Mouse (Mus musculus): ENCODE measurements around the gene Rnf144b. TPM values are rescaled to one million over a fixed set of nuclear protein-coding genes. Genes with fewer than 3 reads are reported as not detected.

Gene Rnf144b
- polyA plus RNA-seq, 1 experiment from 2014 or later: 2.5 TPM

DNA sequence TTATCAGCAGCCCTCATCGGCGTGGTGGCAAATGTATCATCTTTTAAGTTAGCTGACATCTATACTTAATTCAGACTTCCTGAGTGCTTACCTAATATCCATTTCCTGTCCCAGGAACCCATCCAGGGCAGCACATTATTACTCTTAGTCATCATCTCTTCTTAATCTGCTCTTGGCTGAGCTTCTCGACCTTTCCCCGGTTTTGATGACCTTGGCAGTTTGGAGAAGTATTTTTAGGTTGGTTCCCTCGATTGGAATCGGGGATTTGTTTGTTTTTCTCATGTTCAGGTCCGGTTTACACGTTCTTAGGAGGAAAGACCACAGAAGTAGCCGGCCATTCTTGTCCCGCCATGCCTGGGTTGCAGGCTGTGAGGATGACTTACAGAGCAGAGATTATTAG, 50.4 kb downstream of the Rnf144b start:
- Histone ChIP-seq H3K4me2 (ENCODE audit: low read depth, low read length) (no peak overlapping the region), H3K27ac (ENCODE audit: low read length) (no peak overlapping the region), H3K9me3 (replicated peaks; ENCODE audit: control insufficient read depth, low read length) (no peaks in the 10 kb centered on the region), H3K9ac (ENCODE audit: low read depth, low read length) (no peak overlapping the region), H3K27me3 (ENCODE audit: control insufficient read depth, insufficient read depth, low read depth, low read length) (no peaks in the 10 kb centered on the region), H3K4me1 (ENCODE audit: control insufficient read depth, low read depth, low read length) (no peaks in the 10 kb centered on the region; the same call in 1 of the 2 replicates), H3K4me3 (ENCODE audit: low read depth, low read length) (no peak overlapping the region), H3K36me3 (ENCODE audit: control insufficient read depth, insufficient read depth) (no peaks in the 10 kb centered on the region)
- ATAC-seq (ENCODE audit: low read depth): no peak
- 54% methylated on average over 10 of the region's 10 CpGs for WGBS (ENCODE audit: insufficient replicate concordance)

DNA sequence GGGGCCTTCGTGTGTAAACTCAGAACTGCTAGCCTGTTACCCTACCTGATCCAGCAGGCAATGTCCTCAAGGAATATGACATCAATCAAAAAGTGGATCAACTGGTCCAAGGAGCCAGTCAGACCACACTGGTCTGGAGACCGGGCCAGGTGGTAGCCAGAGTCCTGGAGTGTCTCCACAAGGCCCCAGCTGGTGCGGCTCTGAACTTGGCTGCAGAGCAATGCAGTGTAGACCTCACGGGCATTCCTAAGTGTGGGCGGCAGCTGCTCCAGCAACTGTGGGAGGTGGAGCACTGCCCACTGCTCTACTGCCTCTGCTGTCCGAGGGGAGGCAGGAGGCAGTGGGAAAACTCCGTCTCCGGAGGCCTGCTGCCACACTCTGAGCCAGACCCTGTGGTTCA, 55.7 kb downstream of the Rnf144b start:
- H3K27ac ChIP-seq (ENCODE audit: low read length): no peak overlapping the region
- no peak overlapping the region for H3K9ac ChIP-seq (ENCODE audit: low read depth, low read length)
- no peak overlapping the region for H3K4me3 ChIP-seq (ENCODE audit: low read depth, low read length)
- no peaks in the 10 kb centered on the region for H3K36me3 ChIP-seq (ENCODE audit: control insufficient read depth, insufficient read depth)
- ATAC-seq (ENCODE audit: low read depth): no peak
- peaks cover 7% of the 10 kb centered on the region for H3K4me1 ChIP-seq (ENCODE audit: control insufficient read depth, low read depth, low read length)
- H3K9me3 ChIP-seq (replicated peaks; ENCODE audit: control insufficient read depth, low read length): no peaks in the 10 kb centered on the region
- 73% methylated on average over 8 of the region's 8 CpGs for WGBS (ENCODE audit: insufficient replicate concordance)
- H3K27me3 ChIP-seq (ENCODE audit: control insufficient read depth, insufficient read depth, low read depth, low read length): no peaks in the 10 kb centered on the region
- H3K4me2 ChIP-seq (ENCODE audit: low read depth, low read length): no peak overlapping the region

DNA sequence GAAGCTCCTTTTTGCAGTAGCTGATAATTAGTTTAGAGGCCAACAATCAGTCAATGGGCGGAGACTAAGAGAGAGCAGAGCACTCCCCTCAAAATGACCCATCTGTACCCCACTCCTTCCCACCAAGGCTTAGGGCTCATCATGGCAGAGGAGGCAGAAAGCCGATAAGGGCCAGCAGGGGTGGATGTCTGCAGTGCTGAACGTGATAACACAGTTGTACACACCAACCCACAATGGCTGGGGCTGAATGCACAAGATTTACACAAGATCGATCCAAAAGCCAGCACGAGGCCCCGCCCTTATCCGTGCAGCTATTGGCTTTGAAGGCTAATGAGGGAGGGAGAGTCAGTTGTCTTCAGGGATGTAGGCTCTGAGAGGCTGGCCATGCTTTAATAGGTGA, 58.3 kb downstream of the Rnf144b start:
- H3K27ac ChIP-seq (ENCODE audit: low read length): no peak overlapping the region
- no peaks in the 10 kb centered on the region for H3K27me3 ChIP-seq (ENCODE audit: control insufficient read depth, insufficient read depth, low read depth, low read length)
- H3K4me2 ChIP-seq (ENCODE audit: low read depth, low read length): no peak overlapping the region
- ATAC-seq (ENCODE audit: low read depth): peak; percentile 48
- no peaks in the 10 kb centered on the region for H3K9me3 ChIP-seq (replicated peaks; ENCODE audit: control insufficient read depth, low read length)
- H3K9ac ChIP-seq (ENCODE audit: low read depth, low read length): no peak overlapping the region
- peaks cover 16% of the 10 kb centered on the region for H3K4me1 ChIP-seq (ENCODE audit: control insufficient read depth, low read depth, low read length)
- WGBS (ENCODE audit: insufficient replicate concordance): 53% methylated on average over 7 of the region's 7 CpGs
- no peak overlapping the region for H3K4me3 ChIP-seq (ENCODE audit: low read depth, low read length)
- no peaks in the 10 kb centered on the region for H3K36me3 ChIP-seq (ENCODE audit: control insufficient read depth, insufficient read depth)

DNA sequence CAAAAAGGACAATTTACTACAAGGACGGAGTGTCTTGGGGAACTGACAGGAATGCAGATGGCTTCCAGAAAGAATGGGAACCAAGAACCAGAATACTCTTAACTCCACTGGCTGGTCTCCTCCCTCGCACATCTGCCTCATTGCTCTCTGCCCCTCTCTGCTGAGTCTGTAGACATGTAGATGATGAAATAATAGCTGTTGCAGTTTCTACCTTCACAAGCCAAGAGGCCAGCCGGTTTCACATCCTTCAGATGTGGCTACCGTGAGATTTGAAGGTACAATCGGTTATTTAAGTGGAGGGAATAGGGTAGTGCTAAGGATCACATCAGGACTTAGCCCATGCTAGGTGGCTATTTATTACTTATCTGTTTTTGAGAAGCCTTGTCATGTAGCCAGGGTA, 59.9 kb downstream of the Rnf144b start:
- H3K36me3 ChIP-seq (ENCODE audit: control insufficient read depth, insufficient read depth): no peaks in the 10 kb centered on the region
- no peak overlapping the region for H3K9ac ChIP-seq (ENCODE audit: low read depth, low read length)
- H3K9me3 ChIP-seq (replicated peaks; ENCODE audit: control insufficient read depth, low read length): no peaks in the 10 kb centered on the region
- H3K4me2 ChIP-seq (ENCODE audit: low read depth, low read length): no peak overlapping the region
- H3K27ac ChIP-seq (ENCODE audit: low read length): peak overlapping the region; percentile 67
- H3K27me3 ChIP-seq (ENCODE audit: control insufficient read depth, insufficient read depth, low read depth, low read length): no peaks in the 10 kb centered on the region
- WGBS (ENCODE audit: insufficient replicate concordance): 51% methylated on average over 5 of the region's 5 CpGs
- no peak overlapping the region for H3K4me3 ChIP-seq (ENCODE audit: low read depth, low read length)
- ATAC-seq (ENCODE audit: low read depth): no peak
- H3K4me1 ChIP-seq (ENCODE audit: control insufficient read depth, low read depth, low read length): peaks cover 16% of the 10 kb centered on the region

DNA sequence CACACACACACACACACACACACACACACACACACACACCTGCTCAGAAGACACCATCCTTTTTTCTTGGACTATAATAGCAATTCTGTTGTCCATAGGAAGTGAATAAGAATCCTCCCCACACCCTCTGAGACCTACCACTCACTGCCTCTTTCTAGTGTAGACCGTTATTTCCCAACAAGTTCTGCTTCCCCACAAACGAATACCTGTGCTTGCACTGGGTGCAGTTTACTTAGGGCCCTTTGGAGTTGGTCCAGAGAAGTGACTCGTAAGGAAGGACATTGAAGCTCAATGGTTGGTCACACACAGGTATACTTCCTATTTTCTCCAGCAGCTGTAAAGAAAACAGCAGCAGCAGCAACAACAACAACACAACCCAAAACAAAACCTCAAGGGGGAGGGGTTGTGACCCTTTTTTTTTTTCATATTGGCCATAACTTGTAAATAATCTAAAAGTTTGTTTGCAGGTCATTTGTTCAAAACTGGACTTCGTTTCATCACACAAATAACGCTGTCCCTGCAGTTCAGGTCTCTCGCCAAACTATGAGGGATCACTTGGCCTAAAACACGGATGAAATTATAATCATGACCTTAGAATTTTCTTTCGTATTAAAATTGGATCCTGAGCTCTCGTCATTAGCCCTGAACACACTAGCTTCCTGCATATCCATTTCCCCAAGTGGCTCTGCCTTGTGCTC, 60.7 kb downstream of the Rnf144b start:
- H3K4me2 ChIP-seq (ENCODE audit: low read depth, low read length): no peak overlapping the region
- H3K4me1 ChIP-seq (ENCODE audit: control insufficient read depth, low read depth, low read length): peaks cover 16% of the 10 kb centered on the region
- no peak overlapping the region for H3K9ac ChIP-seq (ENCODE audit: low read depth, low read length)
- H3K27ac ChIP-seq (ENCODE audit: low read length): peak overlapping the region; percentile 67
- H3K36me3 ChIP-seq (ENCODE audit: control insufficient read depth, insufficient read depth): no peaks in the 10 kb centered on the region
- peak; percentile 78 for ATAC-seq (ENCODE audit: low read depth)
- H3K4me3 ChIP-seq (ENCODE audit: low read depth, low read length): no peak overlapping the region
- WGBS (ENCODE audit: insufficient replicate concordance): 47% methylated on average over 9 of the region's 9 CpGs
- no peaks in the 10 kb centered on the region for H3K9me3 ChIP-seq (replicated peaks; ENCODE audit: control insufficient read depth, low read length)
- no peaks in the 10 kb centered on the region for H3K27me3 ChIP-seq (ENCODE audit: control insufficient read depth, insufficient read depth, low read depth, low read length)

DNA sequence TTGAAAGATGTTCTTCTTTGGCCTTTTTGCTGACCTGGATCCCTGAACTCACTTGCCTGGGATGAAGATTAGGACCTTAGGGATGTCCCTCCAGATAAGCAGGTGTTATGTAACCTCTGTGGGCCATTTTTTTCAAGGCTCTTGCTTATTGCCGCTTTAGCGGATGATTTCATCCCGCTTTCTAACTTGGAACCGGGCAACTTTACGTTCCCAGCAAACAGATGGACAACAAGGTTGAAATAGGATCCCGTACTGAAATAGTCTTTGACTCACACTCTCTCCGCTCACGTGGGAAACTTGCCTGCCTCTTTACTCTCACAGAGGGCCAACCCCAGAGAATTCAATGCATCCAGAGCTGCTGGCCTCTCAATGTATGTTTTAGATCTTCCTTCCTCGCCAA, 61.3 kb downstream of the Rnf144b start:
- no peaks in the 10 kb centered on the region for H3K36me3 ChIP-seq (ENCODE audit: control insufficient read depth, insufficient read depth)
- H3K27me3 ChIP-seq (ENCODE audit: control insufficient read depth, insufficient read depth, low read depth, low read length): no peaks in the 10 kb centered on the region
- peaks cover 16% of the 10 kb centered on the region for H3K4me1 ChIP-seq (ENCODE audit: control insufficient read depth, low read depth, low read length)
- no peak overlapping the region for H3K4me3 ChIP-seq (ENCODE audit: low read depth, low read length)
- no peak overlapping the region for H3K4me2 ChIP-seq (ENCODE audit: low read depth, low read length)
- 58% methylated on average over 9 of the region's 9 CpGs for WGBS (ENCODE audit: insufficient replicate concordance)
- no peak for ATAC-seq (ENCODE audit: low read depth)
- H3K9me3 ChIP-seq (replicated peaks; ENCODE audit: control insufficient read depth, low read length): no peaks in the 10 kb centered on the region
- peak overlapping the region; percentile 48 for H3K27ac ChIP-seq (ENCODE audit: low read length)
- no peak overlapping the region for H3K9ac ChIP-seq (ENCODE audit: low read depth, low read length)

DNA sequence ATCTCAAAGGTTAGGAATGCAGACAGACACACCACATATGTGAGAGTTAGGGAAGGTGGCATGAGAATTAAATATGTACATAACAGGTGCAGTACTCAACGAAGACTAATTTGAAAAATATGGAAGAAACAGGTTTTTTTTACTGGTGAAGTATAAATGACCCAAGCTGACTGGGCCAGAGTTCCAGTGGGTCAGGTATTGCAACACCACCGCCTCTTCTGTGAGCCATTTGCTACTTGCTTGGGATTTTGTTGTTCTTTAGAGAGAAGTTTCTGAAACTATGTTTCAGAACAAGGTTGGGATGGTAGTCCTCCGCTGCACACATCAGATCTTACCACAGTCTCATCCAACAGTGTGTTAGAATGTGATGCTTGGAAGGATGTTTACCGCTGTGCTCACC, 65.4 kb downstream of the Rnf144b start:
- Histone ChIP-seq H3K27ac (ENCODE audit: low read length) (0 out of 2 replicates have a peak overlapping the region, but pooled peaks have one; percentile 10), H3K9ac (ENCODE audit: low read depth, low read length) (no peak overlapping the region), H3K4me2 (ENCODE audit: low read depth, low read length) (no peak overlapping the region), H3K36me3 (ENCODE audit: control insufficient read depth, insufficient read depth) (no peaks in the 10 kb centered on the region), H3K4me1 (ENCODE audit: control insufficient read depth, low read depth, low read length) (peaks cover 9% of the 10 kb centered on the region), H3K9me3 (replicated peaks; ENCODE audit: control insufficient read depth, low read length) (no peaks in the 10 kb centered on the region), H3K4me3 (ENCODE audit: low read depth, low read length) (no peak overlapping the region), H3K27me3 (ENCODE audit: control insufficient read depth, insufficient read depth, low read depth, low read length) (no peaks in the 10 kb centered on the region)
- ATAC-seq (ENCODE audit: low read depth): no peak
- WGBS (ENCODE audit: insufficient replicate concordance): 65% methylated on average over 4 of the region's 4 CpGs

DNA sequence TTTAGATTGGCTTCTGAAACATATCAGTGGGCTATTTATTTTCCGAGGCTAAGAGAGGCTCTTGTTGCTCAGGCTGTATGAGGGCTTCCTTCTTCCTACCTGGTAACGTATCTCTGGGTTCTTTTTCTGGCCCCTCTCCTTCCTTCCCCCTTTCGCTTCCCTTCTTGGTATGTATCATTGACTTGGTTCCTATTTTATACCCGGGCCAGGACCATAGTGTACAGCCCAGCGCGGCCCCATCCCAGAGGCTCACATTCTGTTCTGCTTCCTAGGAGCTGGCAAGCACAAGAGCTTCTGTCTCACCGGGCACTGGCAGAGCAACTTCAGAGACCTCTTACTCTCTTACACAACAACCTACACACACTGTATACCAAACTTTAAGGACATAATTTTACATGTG, 67.5 kb downstream of the Rnf144b start:
- H3K36me3 ChIP-seq (ENCODE audit: control insufficient read depth, insufficient read depth): no peaks in the 10 kb centered on the region
- 23% methylated on average over 7 of the region's 7 CpGs for WGBS (ENCODE audit: insufficient replicate concordance)
- no peak for ATAC-seq (ENCODE audit: low read depth)
- H3K27ac ChIP-seq (ENCODE audit: low read length): 0 out of 2 replicates have a peak overlapping the region, but pooled peaks have one; percentile 7
- no peaks in the 10 kb centered on the region; the same call in 1 of the 2 replicates for H3K4me1 ChIP-seq (ENCODE audit: control insufficient read depth, low read depth, low read length)
- H3K4me2 ChIP-seq (ENCODE audit: low read depth, low read length): no peak overlapping the region
- H3K4me3 ChIP-seq (ENCODE audit: low read depth, low read length): no peak overlapping the region
- peaks cover 14% of the 10 kb centered on the region for H3K27me3 ChIP-seq (ENCODE audit: control insufficient read depth, insufficient read depth, low read depth, low read length)
- H3K9me3 ChIP-seq (replicated peaks; ENCODE audit: control insufficient read depth, low read length): no peaks in the 10 kb centered on the region
- H3K9ac ChIP-seq (ENCODE audit: low read depth, low read length): no peak overlapping the region

DNA sequence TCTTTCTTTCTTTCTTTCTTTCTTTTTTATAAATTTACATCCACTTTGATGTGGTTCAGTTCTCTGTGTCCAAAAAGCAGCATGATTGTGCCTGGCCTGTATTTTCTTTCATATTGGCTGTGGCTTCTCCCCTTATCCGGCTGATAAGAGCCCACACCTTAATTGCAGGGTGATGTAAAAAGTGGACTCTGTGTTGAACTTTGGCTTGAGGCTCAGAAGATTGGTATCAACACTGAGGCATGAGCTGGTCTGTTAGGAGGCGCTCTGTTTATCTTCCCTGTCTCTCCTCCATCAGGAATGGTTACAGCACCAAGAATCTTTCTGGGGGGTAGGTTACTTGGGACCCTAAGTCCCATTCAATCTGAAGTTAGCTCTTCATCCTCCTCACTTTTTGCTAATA, 69.7 kb downstream of the Rnf144b start:
- 51% methylated on average over 2 of the region's 2 CpGs for WGBS (ENCODE audit: insufficient replicate concordance)

More for the DNA sequence above, 69.7 kb downstream of the Rnf144b start:
- ATAC-seq (ENCODE audit: low read depth): no peak
- Histone ChIP-seq H3K27ac (ENCODE audit: low read length) (no peak overlapping the region), H3K4me2 (ENCODE audit: low read depth, low read length) (no peak overlapping the region), H3K9ac (ENCODE audit: low read depth, low read length) (no peak overlapping the region), H3K4me3 (ENCODE audit: low read depth, low read length) (no peak overlapping the region), H3K36me3 (ENCODE audit: control insufficient read depth, insufficient read depth) (no peaks in the 10 kb centered on the region), H3K9me3 (replicated peaks; ENCODE audit: control insufficient read depth, low read length) (no peaks in the 10 kb centered on the region), H3K4me1 (ENCODE audit: control insufficient read depth, low read depth, low read length) (no peaks in the 10 kb centered on the region; the same call in 1 of the 2 replicates), H3K27me3 (ENCODE audit: control insufficient read depth, insufficient read depth, low read depth, low read length) (peaks cover 14% of the 10 kb centered on the region)
